Mouse (Mus musculus) CD4-positive, CD25-positive, alpha-beta regulatory T cell, adult 2 months (primary cell): Measurements from ENCODE around the gene Trmt112.
A peak's percentile ranks its signal among the peaks of the same experiment; 100 is the strongest.

ENCODE experiments used
- DNase-seq: peaks from one replicate; pipeline ENCODE4 v3.0.0-alpha.2; 2012; ENCODE audit warnings: low read depth, low spot score

The Trmt112 gene

DNA sequence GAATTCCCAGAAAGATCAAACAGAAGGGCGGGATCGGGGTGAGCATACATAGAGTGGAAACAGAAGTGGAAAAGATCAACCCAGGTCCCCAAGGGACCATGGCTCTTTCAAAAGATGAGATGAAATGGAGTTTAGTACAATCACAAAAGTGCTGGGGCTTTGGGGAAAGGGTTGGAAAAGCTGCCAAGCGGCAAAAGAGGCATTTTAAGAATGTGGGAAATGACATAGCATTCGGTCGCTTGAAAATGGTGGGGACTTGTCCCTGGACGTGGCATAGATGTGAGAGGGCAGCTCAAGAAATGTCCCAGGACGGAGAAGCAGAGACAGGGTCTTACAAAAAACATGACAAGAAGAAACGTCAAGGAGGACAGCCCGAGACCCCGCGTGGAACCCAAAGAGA, 477 bp upstream of the Trmt112 start:
- DNase-seq, result no peak

DNA sequence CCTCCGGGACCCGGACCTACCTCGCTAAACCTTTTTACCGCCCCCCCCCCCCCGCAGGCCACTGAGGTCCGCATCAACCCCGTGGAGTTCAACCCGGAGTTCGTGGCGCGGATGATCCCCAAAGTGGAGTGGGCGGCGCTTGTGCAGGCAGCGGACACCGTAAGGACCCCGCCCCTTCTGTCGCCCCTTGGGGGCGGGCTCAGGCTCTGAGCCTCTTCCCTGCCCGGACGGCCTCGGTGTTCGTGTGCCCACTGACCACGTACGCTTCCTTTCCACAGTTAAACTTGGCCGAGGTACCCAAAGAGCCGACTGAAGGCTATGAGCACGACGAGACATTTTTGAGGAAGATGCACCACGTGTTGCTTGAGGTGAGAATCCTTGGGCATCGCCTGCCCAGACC, 808 bp downstream of the Trmt112 start:
- peak; percentile 60 for DNase-seq

DNA sequence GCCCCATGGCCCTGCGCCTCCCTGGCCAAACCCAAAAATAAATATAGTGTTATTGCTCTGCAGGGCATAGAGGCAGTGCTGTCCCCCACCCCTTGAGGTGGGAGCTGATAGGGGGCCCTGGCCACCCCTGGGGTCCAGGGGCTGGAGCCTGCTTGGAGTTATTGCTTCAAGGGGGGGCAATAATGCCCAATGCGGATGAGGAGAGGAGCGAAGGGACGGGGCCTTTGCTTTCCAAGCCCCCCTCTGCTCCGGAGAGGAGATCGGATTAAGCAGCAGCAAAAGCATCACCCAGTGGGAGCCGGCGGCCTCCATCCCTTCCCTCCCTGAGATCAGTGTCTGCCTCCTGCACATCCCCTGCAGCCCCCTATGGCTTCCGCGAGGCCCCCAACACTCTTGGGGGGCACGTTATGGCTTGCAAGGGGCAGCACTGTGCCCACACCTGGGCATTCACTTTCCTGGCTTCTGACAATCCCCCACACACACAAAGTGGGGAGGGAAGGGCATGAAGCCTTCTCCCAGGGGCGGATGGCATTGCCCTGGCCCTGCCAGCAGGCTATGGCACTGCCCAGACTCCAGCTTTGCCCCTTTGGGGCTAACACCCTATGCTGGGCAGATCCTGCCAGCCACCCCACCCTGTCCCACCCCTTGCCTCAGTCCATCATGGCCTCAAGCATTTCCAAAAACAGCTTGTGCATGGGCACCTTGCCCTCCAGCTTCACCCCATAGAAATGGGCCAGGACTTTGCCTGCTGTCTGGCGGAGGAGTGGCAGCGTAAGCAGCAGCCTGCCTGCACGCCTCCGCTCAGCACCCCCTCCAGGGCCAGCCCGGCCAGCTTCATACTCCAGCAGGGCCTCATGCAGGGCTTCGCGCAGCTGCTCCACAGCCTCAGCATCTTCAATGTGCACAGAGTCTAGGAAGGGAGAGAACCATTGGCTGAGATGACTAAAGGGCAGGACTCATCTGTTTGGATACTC, 1.9 kb downstream of the Trmt112 start:
- DNase-seq, result no peak

DNA sequence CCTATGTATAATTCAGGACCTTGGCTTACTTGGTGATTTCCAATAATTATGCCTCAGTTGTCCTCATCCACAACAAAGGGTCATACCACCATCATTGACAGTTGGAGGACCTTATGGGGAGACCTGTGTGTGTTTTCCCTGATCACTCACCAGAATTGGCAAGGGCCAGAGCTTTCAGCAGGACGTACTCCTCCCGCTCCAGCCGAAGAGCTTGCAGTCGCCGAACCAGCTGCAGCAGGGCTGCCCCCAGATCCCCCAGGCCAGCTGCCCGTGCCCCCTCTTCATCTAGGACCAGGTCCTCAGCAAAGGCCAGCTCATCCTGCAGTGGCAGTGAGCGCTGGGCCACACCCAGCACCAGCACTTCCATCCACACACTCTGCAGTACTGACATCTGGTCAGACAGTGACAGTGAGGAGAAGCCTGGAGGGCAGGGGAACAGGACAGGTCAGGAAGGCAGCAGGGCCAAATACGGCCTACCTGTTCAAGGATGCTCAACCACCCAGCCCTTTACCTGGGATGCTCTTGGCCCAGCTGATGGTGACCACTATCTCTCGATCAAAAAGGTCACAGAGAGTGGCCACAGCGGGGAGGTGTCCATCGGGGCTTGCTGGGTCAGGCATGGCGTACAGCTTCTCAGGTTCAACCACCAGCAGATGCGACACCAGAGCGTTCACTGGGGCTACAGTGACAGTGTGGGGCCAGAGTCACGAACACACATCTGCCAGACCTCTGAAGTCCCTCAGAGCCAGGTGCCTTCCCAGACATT, 2.9 kb downstream of the Trmt112 start:
- DNase-seq, result no peak

DNA sequence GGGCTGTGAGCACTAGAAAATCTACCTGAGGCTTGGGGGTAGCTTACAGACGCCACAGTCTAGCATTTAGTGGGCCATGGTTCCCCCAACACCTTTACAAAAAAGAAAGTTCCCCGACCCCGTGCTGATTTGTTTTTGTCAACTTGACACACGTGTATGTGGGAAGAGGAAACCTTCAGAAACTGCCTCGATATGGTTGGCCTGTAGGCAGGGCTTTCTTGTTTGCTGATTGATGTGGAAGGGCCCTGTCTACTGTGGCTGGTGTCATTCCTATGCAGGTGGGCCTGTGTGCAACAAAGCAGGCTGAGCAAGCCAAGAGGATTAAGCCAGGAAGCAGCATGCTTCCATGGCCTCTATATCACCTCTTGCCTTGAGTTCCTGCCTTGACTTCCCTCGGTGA, 3.5 kb downstream of the Trmt112 start:
- DNase-seq, result no peak

DNA sequence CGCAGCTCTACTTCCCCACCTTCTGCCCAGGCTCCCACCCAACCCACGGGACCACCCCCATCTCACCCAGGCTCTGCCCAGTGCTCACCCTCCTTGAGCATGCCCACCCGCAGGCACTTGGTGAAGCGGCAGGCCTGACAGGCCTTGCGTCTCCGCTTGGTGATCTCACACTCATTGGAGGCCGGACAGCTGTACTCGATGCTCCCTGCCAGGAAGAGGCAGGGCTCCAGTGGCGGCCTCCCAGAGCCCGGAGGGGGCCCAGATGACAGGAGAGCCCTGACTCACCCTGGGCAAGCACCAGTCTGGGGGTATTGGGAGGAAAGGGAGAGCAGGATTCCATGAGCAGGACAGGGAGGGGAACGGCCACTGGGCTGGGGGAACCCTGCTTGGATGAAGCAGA, 4.5 kb downstream of the Trmt112 start:
- DNase-seq, result no peak

DNA sequence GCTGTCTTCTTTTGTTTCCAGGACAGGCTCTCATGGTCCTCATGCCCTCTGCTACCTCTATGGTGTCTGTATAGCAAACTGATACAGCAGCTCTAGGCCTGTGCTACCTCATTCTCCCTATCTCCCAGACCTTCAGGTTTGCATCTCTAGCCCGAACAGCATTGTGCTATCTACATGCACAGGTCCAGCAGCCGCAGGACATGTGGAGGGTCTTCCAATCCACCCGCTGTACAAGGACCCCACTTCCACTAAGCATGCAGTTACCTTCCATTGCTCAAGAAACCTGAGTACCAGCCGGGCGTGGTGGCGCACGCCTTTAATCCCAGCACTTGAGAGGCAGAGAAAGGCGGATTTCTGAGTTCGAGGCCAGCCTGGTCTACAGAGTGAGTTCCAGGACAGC, 5.0 kb downstream of the Trmt112 start:
- no peak for DNase-seq

DNA sequence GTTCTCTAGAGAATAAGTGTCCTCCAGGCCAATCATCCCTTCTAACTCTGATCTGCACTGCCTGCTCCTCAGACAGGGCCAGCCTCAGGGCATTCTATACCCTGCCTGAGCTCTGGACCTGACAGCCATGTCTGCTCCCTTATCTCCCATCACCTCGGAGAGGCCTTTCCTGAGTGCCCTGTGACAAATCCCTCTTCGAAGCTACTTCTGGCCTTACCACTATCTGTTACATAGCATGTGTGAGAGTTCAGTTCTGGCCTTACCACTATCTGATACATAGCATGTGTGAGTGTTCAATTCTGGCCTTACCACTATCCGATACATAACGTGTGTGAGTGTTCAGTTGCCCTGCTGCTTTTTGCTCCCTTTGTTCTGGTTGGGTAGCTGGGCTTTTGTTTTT, 5.8 kb downstream of the Trmt112 start:
- no peak for DNase-seq

DNA sequence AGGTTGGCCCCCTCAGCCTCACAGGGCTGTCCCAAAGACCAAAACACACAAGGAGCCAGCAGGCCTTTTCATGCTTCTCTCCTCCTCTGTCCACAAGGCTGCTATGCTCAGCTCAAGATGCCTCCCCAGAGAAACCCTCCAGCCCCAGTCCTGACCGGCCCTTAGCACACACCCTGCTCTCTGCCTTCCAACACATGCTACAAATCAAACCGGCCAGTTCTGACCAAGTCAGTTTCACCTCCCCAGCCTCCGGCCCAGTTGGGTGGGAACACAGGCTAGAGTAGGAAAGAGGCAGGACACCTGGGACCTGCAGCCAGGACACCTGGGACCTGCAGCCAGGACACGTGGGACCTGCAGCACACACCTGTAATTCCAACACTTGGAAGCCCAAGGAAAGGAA, 7.0 kb downstream of the Trmt112 start:
- DNase-seq, result no peak

DNA sequence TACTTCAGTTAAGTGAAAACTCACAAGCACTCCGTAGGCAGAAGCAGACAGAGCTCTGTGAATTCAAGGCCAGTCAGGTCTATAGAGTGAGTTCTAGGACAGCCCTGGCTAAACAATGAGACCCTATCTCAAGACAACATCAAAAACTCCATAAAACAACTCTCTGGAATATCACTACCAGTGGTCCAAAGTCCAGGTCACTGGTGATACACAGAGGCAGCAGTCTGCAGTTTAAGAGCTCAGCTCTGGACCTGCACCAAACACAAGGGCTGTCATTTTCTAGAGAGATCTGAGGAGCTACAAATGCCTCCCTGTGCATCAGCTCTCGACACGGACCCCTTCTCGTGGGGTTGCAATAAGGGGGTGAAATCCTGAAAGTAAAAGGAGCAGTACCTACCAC, 8.8 kb downstream of the Trmt112 start:
- DNase-seq, result no peak

DNA sequence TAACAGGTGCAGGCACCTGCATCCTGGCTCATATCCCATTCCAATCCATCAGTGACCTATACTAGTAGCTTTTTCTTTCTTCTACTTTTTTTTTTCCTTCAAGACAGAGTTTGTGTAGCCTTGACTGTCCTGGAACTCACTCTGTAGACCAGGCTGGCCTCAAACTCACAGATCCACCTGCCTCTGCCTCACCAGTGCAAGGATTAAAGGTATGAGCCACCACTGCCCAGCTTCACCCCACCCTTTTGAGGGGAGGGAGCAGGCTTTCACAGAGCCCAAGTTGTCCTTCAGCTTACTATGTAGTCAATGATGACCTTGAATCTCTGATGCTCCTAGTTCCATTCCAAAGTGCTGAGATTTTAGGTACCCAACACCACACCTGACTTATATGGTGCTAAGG, 9.9 kb downstream of the Trmt112 start:
- no peak for DNase-seq

DNA sequence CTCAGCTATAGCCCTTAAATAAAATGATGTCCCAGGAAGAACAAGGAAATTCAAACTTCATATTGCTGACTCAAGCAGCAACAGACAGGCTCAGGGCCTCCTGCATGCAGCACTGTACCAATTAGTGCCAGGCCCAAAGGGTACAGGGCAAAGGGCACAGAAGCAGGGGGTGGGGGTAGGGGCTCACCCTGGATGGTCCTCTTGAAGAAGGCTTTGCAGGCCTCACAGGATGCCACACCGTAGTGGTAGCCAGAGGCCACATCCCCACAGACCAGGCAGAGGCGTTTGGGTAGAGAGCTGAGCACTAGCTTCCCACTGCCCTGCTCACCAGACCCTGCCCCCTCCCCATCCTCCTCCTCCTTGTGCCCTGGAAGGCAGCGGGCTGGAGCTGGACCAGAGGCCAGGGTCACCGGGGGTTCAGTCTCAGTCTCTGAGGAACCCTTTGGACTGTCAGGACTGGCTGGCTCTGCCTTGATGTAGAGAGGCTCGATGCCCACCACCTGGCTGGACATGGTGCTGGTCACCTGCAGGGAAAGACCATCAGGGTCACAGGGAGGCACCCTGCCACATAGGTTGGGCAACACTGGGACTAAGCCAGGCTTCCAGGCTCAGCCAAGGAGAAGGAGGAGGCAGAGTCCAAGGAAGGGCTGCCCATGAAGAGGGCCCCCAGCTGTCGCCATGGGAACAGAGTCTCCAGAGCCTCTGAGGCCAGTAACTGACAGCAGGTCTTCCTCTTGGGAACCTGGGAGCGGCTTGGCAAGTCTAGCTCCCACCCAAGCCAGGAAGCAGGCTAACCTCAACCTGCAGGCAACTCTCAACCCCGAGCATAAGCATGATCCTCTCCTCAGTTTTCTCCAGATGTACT, 10.6 kb downstream of the Trmt112 start:
- no peak for DNase-seq

DNA sequence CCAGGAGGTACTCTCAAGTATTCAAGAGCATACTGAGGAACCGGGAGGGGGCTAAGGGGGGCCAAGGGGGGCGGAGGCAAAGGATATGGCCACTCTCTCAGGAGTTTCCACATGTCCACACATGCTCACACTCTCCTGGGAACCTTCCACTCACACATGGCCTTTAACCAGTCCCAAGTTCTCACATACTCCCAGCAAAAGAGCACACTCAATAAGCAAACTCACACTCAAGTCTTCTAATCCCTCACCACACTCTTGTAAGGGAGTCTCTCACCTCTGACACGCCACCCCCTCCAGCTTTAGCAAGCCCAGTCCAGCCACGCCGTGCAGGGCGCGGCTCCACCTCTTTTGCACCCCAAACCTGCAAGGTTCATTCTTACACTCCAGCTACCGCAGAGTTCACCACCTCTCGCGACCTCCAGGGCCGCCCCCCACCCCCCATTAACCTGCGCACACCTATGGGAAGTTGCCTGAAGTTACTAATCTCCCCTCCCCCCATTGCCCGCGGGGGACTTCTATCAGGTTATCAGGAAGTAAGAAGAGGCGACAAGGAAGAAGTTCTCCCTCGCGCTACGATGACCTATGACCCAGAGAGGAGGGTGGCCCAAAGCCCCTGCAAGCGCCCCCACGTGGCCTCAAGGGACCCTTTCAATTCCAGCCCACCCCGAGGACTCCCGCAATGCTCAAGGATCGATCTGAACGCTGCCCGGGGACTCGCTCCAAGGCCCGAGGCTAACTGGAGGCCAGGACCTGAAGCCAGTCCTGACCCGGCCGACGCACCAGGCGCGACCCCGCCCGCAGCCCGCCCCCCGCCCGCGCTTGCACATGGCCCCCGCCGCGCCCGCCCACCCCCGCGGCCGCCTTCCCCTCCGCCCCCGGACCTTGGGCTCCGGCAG, 11.5 kb downstream of the Trmt112 start:
- peak; percentile 67 for DNase-seq

DNA sequence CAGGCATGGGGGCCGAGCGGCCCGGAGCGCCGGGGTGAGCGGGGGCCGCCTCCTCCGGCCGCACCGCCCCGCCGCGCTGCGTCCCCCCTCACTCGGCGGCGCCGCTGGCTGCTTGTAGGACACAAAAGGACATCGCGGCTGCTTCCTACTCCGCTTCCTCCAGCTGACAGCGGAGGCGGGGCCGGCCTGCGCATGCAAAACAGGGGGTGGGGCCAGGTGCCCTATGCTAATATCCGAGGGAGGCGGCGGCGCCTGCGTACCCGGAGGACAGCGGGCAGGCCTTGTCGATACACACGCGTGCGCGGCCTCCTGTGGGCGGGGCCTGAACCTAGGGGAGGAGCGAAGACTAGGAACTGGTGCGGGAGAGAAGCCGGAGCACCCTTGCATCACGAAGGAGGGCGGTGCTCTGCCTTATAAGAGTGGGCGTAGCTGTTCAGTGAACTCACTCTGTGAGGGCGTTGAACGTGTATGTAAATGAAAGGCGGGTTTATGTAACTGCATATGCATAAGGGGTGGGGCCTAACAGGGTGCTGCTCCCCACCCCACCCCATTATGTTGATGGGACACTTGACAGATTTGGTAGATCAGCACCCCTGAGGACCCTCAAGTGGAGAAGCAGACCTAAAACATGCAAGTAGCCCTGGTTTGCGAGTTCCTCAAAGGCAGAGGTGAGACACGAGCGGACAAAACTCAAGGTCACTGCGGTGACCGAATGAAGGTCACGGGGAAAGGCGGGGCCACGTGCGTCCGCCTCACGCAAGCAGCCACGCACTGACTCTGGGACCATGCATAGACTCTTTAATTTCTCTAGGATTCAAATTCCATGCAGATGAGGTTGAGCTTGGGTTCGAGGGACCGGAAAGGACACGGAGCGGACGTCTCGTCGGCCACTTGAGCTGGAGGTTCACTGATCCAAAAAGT, 12.4 kb downstream of the Trmt112 start, which contains the start of gene Esrra:
TSS of gene Esrra (minus strand) at position 167 of the 921 bp plus-strand sequence.
- DNase-seq, result peak; percentile 100

DNA sequence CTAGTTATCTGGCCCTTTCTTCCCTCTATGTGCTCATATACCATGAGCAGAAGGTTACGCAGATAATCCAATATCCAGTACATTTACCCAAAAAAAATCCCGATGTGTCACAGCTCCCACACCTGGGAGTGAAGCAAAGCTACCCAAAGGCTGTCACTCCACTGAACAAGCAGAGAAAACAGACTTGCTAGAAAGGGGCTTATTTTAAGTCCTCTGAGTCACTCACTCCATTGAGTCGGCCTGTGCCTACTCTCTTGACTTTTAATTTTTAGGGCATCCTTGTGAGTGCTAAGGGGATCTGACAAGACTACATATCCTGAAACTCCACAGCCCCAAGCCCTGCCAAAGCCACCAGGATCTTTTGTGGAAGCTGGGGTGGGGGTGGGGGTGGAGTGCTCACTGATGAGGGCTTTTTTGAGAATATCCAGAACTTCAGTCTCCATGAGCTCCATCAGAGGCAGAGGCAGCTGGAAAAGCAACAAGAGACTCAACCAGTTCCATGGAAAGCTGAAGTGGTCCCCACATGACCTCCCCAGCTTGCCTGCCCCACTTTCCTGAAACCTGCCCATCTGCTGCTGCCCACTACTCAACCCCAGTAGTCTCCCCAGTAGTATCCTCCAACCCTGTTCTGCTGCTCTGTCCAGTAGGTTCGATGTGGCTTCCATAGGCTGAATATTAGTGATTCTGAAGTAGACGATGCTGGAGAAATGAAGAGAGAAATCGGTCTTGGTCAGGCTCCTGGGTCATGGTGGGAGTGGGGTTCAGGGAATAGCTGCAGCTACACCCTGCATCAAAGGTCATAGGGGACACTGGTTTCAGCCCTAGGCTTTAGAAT, 13.6 kb downstream of the Trmt112 start:
- no peak for DNase-seq

DNA sequence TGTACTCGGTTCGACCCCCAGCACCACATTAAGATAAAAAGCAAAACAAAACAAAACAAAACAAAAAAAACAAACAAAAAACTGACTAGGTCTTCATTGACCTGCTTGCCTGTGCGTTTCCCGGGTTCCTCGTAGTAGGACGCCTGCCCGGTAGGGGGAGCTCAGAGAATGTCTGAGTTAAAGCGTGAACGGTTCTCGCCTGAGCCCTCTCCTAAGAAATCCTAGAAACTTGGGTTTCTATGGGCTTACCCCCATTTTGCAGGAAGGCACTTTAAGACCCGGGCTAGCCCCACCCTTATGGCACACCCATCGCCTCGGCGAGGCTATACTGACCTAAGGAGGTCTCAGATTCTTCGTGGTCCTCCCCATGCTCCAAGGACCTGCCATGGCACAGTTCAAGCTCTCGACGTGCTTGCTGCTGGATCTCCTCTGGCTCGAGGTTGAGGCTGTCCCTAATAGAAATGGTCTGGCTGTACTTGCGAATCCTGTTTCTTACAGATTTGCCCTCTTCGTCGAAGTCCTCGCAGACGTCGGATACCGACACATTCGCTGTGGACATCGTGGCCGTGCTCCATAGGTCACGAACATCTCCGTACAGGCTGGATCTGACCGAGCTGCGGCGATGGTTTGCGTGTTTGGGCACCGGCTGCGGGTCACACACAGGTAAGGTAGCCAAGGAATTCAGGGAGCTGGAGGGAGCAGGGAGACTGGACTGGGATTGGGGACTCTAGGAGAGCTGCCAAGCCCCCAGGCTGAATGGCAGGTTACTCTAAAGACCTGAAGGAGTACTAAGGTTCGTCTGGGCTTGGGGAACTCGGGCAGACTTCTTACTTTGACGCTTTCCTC, 15.2 kb downstream of the Trmt112 start:
- peak; percentile 87 for DNase-seq

DNA sequence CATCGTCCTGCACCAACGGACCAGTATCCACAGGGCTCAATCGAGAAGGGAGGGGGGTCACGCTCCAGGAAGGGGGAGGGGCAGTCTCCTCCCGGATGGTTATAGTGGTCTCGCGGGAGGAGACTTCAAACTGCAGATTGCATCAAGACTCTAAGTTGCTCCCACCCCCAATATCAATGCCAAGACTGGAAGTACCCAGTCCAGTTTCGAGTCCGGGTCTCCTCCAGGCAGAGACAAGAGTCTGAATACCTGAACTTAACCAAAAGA, 15.7 kb downstream of the Trmt112 start, which contains the start of gene Catsperz:
TSS of gene Catsperz (minus strand) at position 74 of the 267 bp plus-strand sequence.
- no peak for DNase-seq
